Mouse (Mus musculus): ENCODE measurements around the gene Tulp1.
"Not testable (repeated sequence)": the region's sequence is repeated elsewhere in the genome, so short reads cannot be mapped to it uniquely, and the experiment has no call there.

Gene Tulp1

DNA sequence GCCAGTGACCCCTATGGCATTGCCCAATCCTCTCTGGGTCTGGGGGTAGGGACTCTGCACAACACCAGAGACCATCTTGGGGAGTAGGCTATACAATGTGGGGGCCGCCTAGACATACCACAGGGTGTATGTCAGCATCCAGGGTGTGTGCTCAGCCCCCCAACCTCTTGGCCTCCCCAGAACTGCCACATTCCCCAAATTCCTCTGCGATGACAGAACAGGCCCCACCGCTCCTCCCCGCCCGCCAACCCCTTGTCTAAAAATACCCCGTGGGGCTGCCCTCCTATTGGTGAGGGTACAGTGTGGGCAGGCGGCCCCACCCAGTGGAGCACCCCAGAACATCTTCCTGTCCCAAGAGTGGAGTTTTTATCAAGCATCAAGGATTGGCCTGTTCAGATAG lies 24.4 kb downstream of the Tulp1 start:
- no peak for DNase-seq (ENCODE audit: low read depth, low spot score)

DNA sequence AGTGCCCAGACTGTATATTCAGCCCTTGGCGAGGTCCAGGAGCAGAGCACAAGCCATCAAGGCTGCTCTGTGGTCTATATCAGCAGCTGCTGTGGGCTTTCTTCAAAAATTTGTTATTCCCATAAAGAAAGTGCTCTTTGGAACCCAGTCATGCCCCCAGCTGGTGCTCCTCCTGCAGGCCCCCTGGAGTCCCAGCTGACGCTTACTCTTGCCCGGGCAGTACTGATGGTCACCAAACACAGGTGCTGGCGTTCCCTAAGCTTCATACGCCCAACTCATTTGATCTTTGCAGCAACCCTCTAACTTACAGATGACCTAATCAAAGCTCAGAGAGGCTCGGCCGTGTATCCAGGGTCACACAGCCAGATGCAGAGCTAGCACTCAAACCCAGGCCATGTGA lies 27.5 kb downstream of the Tulp1 start:
- DNase-seq (ENCODE audit: low read depth, low spot score): no peak

DNA sequence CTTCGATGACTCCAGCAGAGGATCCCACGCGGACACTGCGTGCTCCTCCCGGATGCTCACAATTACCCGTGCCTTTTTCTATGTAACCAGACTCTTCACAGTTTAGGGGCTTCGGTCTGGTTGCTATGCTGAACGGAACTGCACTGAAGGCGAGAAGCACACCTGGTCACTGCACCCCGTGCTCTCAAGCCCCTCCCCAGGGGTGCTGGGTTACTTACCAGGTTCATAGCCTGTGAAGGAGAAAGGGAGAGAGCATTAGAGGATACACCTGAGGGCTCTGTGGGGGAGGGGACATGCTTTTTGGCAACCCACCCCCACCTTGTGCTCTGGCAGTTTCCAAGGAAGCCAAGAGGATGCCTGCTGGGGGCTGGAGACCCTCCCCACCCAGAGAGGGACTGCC lies 29.8 kb downstream of the Tulp1 start:
- no peak for DNase-seq (ENCODE audit: low read depth, low spot score)

DNA sequence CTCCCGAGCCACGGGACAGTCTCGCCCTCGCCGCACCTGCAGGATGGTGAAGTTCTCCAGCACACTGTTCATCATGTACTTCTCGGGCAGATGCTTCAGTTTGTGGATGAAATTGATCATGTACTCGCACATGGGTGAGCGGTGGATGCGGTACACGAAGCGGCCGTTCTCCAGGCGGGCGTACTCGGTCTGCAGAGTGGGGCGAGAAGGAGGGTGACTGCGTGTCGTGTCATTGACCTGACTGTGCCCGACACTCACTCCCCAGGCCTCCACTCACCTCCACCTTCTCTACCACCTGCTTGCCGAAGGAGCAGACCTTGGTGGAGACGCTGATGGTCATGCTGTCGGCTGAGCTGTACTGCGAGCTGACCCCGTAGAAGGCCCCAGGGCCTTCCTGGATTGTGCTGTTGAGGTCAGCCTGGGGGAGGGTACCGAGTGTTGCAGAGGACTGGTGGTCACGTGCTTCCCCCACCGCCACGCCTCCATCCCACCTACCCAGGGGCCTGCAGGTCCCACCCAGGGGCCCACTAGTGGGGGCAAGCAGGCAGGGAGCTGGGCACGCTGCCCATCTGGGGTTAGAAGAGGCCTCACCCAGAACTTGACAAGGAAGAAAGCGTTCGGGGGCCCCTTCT lies 32.0 kb downstream of the Tulp1 start:
- no peak for DNase-seq (ENCODE audit: low read depth, low spot score)

DNA sequence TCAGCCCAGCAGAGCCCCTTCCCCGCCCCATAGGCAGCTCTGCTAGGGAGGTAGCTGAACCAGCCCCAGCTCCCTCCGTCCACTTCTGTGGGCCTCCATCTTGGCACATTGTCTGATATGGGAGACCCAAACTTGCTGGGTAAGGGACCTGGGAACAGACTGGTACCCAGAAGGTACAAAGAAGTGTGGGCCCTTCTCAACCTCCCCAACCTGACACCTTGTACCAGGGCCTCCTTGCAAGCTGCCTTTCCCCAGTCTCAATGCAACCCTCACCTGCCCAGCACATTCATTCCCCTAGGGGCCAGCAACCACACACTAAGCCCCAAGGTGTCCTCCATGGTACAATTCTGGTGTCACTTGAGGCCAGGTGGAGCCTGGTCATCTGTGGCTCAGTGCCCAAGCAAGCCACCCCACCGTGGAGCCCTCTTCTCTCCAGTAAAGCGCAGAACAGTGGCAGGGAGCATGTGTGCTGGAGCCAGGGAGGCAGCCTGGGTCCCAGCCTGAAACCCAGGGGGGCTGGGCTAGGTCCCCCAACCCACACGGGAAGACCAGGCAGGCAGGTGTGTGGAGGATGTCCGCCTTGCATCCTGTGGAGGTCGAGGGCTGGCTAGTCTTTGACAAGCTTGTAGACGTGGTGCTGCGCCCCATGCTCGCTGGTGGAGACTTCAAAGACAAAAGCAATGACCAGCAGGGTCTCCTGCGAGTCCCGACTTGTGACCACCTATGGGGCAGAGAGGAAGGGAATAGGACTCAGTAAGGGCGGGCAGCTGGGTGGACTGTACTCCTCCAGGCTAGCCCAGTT lies 32.7 kb downstream of the Tulp1 start:
- no peak for DNase-seq (ENCODE audit: low read depth, low spot score)

DNA sequence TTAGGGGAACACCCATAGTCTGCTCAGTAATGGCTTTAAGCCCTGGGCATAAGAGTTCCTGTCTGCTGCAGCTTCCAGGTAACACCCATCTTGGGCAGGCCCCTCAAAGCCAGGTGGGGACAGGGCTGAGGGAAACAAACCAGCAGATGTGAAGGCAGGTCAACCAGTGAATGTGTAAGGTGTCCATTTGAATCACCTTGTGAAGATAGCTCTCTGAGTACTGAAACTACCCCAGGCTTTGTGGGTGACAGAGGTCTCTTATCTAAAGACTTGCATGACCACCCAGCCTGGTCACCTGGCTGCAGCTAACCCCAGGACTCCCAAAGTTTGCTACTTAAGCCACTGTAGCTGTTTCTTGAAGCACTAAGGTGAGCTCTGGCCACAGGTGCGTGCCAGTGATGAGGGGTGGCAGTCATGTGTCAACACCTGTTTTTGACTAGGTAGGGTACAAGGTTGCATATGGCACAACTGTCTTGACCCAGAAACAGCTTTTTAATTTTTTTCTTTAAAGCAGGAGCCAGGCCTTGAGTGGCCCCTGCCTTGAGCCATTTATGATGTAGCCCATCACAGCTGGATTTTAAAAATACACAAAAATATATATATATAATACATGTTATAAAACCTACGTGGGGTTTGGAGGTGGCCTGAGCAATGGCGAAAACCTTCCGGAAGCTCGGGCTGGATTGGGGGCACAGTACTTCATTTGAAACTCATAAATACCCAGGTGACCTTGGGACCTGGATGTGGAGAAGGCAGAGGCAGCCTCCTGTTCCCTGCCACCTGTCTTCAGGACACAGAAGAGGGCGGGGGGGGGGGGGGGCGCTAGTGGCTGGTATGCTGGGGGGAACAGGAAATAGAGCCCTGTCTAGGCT lies 33.5 kb downstream of the Tulp1 start:
- DNase-seq (ENCODE audit: low read depth, low spot score): no peak

DNA sequence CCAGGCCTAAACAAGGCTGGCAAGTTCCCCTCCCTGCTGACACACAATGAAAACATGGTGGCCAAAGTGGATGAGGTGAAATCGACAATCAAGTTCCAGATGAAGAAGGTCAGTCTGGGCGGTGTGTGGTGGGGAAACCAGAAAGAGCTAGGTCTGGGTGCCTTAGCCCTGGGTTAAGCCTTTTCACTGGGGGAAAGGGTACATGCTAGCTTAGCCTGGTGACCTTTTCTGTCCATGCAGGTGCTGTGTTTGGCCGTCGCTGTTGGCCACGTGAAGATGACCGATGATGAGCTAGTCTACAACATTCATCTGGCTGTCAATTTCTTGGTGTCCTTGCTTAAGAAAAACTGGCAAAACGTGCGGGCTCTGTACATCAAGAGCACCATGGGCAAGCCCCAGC lies 34.4 kb downstream of the Tulp1 start:
- not testable (repeated sequence) for DNase-seq (ENCODE audit: low read depth, low spot score)

DNA sequence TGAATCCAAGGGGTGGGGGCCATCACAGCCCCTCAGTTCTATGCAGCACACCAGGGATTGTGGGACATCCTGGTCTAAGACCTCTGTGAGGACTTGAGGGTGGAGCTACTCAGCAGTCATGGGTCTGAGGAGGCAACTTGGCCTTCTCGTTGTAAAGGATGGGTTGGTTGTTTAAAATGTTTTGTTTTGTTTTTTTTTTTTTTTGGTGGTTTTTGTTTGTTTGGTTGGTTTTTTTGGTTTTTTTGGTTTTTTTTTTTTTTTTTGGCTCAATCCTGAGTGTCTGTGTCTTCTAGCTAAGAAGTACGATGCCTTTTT lies 34.8 kb downstream of the Tulp1 start:
- DNase-seq (ENCODE audit: low read depth, low spot score): no peak

DNA sequence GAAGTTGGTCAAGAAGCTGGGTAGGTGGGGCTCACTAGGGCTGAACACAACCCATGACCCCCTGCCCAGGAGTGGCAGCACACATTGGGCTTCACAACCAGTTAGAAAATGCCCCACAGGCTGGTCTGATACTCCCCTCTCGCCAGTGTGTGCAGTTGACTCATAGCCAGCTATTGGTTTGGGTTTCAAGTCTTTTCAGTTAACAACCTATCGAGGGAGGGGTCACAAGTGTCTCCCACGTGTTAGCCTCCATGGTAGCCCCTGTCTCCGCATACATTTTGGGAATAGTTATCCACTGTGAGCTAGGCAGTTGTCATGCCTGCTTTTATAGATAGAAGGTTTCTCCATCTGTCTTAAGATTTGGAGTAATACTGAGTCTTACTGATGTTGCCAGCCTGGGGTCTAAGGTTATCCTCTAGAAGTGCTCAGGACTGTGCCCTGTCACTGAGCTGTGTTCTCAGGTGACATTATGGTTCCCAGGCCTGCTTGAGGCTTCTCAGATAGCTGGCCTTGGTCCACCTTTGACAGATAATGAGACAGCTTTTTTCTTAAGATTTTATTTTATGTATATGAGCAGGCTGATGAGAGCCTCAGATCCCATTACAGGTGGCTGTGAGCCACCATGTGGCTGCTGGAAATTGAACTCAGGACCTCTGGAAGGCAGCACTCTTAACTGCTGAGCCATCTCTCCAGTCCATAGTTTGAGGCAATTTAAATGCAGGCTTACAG lies 35.4 kb downstream of the Tulp1 start:
- DNase-seq (ENCODE audit: low read depth, low spot score): no peak

DNA sequence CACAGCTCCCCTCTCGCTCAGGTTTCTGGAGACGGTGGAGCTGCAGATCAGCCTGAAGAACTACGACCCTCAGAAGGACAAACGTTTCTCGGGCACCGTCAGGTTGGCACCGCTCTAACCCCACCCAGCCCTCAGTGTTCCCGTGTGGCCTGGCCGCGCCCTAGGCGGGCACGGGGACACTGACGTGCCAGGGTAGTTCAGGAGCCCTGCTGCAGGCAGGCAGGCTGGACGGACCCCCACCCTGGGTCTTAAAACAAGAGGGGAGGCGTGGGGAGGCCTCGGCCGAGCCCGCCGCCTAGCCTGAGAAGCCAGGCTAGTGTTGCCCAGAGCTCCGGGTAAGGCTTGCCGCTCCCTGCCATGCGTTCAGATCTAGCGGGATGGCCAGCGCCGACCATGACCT lies 36.1 kb downstream of the Tulp1 start:
- DNase-seq (ENCODE audit: low read depth, low spot score): no peak

DNA sequence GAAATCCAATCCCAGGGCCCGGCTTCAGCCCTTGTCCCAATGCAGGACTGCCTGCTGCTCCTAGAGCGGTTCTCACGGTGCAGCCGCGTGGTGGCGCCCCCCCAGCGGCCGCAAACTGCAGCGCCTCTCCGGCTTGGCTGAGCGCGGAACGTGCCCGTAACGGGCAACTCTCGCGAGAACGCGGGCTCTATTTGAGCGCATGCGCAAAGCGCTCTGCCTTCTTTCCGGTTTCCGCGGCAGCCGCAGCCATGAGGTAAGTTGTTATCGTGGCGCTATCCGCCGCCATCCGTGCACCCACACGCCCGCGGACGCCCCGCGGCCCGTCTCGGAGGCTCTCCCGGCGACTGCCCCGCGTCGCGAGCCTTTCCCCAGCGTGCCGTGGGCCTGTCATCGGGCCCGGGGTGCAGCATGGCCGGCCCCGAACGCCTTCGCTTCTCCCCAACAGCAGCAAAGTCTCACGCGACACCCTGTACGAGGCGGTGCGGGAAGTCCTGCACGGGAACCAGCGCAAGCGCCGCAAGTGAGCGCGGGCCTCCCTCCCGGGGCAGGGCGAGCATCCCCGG lies 36.6 kb downstream of the Tulp1 start, which contains the start of gene Rpl10a:
Gene Rpl10a, plus strand, starts transcription at position 106 of the 563 bp plus-strand sequence.
- peak; percentile 92 for DNase-seq (ENCODE audit: low read depth, low spot score)

DNA sequence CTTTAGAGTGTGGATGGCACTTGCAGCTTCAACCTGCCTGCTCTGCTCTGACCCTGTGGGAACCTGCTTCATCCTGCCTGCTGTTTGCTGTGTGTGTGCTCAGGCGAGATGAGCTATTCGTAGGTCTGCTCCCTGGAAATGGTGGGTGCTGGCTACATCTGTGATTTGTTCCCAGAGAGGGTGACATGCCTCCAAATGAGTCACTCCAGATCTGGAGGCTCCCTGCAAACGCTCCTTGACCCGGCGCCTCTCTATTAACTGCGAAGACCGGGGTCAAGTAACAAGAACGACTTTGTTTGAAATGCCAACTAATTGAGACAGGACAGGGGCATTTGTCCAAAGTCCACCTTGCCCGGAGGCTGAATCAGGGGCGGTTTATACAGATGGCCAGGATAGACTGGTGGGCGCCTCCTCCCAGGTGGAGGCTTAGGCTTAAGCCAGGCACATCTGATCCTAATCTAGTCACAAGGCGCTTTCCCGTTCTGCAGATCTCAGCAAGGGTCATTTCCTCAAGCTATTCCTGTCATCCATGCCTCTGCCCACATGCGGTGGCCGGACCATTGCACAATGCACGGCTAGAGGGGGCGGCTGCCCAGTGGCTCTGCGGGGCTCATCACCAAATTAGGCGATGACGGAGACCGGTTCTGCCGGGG lies 37.2 kb downstream of the Tulp1 start:
- DNase-seq (ENCODE audit: low read depth, low spot score): no peak

DNA sequence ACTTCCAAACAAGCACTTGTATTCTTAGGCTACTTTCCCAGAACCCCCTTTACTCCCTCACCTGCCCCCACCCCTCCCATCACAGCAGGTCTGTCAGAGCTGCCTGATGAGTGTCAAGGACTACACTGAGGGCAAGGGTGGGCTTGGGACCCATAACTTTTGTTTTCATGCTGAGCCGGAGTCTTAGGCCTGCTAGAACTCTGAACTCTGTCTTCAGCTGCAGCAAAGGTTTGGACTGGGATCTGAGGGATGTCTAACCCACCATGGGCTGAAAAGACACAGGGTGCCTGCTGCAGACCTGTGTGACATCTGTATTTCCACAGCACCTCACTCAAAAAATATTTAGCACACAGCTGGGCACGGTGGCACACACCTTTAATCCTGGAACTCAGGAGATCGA lies 38.1 kb downstream of the Tulp1 start:
- DNase-seq (ENCODE audit: low read depth, low spot score): no peak

DNA sequence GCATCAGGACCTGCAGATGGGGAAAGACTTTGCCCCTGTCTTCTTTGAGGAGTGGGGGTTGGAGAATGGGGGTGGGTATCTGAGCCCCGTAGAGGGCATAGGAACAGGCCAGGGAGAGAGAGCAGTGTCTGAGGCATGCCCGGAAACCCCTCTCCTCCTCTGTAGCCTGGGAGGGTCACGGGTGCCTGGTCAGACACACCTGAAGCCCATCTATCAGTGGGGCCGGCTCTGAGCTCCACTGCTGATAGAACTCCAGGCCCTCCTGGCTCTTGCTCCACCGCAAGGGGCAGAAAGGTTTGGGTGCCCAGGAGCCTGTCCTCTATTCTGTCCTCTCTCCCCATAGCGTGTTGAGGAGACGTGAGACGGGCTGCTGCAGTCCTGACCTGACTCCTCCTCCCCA lies 39.3 kb downstream of the Tulp1 start:
- no peak for DNase-seq (ENCODE audit: low read depth, low spot score)

DNA sequence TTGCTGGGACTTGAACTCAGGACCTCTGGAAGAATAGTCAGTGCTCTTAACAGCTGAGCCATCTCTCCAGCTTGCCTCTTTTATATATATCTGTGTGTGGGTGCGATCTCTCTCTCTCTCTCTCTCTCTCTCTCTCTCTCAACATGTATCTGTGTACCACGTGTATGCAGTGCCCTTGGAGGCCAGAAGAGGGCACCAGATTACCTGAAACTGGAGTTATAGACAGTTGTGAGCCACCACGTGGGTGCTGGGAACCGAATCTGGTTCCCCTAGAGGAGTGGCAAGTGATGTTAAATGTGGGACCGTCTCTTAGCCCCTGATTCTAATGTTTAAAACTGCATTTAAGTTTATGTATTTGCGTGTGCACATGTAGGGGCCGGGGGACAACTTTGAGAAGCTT lies 40.6 kb downstream of the Tulp1 start:
- DNase-seq (ENCODE audit: low read depth, low spot score): not testable (repeated sequence)

DNA sequence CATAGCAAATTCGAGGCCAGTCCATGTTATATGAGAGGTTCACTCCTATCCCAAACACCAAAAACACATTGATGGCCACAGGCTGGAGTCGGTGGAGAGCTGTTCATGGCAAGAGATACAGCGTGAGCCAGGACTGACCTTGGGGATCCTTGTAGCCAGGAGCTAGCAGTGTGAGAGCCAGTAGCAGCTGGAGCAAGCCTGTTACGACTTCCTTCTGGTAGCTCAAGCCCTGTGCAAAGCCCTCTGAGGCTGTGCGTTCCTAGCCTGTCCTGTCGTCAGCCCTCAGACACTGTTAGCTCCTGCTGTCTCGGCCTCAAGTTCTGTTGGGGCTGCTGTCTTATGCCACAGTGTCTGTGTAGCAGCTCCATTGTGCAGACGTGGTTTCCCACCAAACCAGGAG lies 41.2 kb downstream of the Tulp1 start:
- no peak for DNase-seq (ENCODE audit: low read depth, low spot score)

DNA sequence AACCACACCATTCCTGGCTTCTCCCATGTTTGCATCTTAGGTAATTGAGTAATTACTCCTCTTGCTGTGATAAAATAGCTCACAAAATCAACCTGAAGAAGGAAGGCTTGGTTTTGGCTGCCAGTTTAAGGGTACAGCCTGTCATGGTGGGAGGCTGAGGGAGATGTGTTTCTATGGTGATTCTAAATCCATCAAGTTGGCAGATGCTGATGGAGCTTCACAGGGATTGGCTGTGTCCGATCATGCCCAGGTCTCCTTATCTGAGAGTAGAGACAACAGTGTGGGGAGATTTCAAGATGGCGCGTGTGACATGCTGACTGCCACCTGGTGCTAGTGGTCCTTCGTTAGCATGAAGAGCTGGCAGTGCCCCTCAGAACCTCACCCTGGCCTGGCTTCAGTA lies 43.3 kb downstream of the Tulp1 start:
- DNase-seq (ENCODE audit: low read depth, low spot score): no peak

DNA sequence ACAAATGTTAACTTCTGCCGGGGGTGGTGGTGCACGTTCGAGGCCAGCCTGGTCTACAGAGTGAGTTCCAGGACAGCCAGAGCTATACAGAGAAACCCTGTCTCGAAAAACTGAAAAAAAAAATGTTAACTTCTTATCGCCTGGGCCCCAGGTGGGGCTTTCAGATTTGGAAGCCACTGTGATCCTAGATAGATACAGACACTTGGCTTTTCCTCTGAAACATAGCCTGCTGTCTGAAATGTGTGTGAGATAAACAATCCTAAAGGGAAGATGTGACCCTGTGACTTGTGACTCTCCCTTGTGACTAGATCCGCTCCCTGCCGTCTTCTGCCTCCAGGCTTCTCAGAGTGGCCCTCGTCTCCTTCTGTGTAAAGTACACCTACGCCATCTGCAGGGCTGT lies 47.3 kb downstream of the Tulp1 start:
- DNase-seq (ENCODE audit: low read depth, low spot score): no peak

DNA sequence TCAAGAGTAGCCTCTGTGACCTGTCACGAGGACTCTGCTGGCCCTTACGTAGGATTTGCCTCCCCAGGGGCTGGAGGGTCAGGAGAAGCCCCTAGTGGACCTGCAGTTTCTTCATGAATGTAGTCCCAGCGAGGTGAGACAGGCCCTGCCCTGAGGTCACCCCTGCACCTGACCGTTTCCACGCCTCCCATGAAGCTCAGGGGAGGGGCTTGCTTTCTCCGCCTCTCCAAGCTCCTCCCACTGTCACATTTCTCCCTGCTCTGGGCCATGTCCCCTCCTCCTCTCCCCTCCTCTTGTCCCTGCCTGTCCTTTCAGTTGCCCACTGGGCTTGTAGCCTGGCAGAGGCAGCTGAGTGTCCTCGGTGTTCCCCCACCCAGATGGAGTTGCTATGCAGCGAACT lies 47.9 kb downstream of the Tulp1 start:
- no peak for DNase-seq (ENCODE audit: low read depth, low spot score)

DNA sequence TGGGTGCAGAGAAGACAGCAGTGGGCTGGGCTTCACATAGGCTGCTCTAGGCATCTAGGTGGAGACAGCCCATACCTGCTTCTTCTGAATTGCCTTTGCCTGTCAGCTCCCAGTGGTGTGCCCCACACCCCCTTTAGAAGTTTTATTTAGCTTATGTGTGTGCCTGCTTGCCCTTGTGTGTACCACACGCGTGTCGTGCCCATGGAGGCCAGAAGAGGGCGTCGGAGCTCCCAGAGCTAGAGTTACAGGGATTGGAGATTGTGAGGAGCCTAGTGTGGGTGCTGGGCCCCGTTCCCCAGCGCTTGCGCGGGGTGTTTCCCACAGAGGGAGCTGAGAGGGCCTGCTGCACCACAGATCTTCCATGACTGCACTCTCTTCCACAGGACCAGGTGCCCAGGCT lies 48.5 kb downstream of the Tulp1 start:
- DNase-seq (ENCODE audit: low read depth, low spot score): no peak

DNA sequence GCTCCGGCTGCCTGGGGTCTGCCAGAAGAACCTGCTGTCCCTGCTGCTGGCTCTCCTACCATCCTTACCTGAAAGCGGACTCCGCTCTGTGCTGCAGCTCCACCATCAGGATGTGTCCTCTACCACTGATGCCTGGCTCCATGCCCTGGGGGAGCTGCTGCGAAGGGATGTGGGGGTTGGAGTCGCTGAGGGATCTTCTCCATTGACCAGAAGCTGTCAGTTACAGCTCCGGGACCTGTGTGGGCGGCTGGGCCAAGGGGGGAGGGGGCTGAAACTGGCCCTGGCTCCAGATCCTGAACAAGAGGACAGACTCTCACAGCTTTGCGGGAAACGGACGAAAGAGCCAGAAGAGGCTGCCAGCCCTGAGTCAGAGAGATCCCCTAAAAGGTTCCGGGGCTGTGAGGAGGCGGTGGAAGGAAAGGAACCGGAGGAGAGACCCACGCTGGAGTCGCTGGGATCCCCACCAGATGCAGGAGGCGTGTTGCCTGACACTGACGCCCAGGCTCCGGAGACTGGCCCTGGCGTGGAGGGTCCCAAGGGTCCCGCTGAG lies 49.3 kb downstream of the Tulp1 start:
- no peak for DNase-seq (ENCODE audit: low read depth, low spot score)
